Mouse (Mus musculus): Measurements from ENCODE around the gene Slc25a21.

Slc25a21 gene

DNA sequence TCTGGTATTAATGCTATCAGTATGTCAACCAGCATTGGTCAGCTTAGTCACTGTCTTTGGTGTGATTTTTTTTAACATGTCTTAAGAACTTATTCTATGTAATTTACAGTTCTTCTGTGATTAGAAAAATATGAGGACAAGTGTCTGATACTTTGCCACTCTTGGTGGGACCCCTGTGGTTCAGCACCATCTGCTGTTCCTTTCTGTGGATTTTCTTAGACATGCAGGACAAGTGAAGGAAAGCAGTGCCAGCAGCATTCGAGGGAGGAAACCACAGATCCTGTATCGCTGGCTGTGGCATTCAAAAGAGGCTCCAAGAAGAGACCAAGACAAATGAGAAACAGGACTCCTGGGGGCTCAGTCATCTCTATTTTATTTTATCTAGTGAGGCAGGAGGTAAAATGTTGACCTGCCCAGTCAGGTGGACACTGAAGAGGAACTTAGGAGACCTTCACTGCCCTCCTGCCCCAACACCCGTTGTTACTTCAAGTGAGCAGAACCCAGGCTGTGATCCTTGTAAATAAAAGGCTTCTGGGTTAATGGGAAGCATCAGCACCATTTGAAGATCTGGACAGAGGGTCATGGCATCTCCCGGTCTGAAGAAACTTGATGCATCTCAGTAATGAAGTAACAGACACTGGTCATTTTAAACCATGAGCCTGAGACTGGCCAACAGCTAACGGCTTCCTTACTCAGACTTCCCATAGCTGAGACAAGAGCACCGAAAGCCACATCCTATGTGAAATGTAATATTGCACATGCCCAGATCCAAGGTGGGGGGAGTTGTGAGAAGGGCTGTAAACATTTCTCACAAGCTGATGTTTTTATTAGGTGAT, 306.2 kb downstream of the Slc25a21 start:
- no peak for DNase-seq (ENCODE audit: low read depth, low spot score)

DNA sequence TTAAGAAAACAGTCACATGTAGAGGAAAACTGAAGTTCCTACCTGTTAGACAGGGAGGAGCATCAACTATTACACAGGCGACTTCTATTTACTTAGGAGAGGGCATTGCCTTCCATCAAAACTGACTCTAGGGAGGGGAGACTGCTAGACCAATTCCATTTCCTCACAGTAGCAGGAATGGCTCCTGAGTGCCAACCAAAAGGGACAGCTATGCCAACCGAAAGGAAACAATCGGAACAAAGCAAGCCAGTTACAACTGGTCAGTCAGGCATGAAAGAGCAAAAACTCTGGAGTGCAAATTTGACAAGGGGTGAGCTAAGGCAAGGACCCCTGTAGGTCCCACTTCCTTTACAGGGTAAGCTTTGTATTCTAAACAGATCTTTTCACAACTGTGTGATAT, 319.5 kb downstream of the Slc25a21 start:
- DNase-seq (ENCODE audit: low read depth, low spot score), result no peak

DNA sequence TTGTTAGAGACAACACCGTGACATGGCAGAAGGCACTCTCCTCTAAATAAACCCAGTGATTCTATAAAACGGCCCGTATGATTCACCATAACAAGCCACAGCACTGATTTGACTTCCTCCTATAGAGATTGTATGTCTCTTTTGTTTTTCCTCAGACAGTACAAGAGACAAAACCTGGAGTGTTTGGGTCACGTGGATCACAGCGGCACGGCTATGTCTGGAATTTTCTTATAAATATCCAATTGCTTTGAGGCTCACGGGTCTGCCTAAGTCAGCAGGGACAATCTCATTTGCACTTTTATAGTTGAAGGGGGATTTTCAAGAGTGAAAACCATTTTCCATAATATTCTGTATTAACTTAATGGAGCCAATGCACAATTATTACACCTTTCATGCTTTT, 320.7 kb downstream of the Slc25a21 start:
- DNase-seq (ENCODE audit: low read depth, low spot score), result no peak

DNA sequence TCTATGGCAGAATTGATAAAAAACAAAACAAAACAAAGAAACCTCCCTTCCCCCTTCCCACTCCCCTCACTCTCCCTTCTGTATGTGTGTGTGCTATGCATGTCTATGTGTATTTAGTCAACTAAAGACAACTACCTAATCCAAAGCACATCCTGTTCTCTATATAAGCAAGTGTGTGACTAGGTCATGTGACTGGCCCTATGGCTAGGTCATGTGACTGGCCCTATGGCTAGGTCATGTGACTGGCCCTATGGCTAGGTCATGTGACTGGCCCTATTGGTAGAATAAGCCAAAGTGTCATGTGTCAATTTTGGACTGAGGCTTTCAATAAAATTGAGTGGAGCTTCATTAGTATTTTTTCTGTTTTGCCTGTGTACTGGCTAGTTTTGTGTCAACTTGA, 324.1 kb downstream of the Slc25a21 start:
- DNase-seq (ENCODE audit: low read depth, low spot score), result no peak

DNA sequence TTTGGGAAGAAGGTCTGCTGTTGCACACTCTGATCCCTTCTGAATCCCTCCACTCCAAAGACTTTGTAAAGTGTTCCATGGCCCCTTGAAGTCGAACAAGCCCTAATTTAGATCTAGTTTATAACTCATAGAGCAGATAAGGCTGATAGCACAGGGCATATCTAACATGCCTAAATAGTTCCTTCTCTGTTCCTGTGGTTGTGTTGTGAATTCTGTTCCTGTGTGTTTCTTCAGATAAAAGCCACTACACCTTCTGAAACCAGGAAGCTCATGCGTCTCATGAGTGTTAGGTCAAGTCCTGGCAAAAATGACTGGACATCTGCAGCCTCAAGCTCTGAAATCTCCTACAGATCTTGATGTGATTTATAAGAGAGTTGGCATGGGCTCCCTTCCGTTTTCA, 326.7 kb downstream of the Slc25a21 start:
- DNase-seq (ENCODE audit: low read depth, low spot score), result no peak

DNA sequence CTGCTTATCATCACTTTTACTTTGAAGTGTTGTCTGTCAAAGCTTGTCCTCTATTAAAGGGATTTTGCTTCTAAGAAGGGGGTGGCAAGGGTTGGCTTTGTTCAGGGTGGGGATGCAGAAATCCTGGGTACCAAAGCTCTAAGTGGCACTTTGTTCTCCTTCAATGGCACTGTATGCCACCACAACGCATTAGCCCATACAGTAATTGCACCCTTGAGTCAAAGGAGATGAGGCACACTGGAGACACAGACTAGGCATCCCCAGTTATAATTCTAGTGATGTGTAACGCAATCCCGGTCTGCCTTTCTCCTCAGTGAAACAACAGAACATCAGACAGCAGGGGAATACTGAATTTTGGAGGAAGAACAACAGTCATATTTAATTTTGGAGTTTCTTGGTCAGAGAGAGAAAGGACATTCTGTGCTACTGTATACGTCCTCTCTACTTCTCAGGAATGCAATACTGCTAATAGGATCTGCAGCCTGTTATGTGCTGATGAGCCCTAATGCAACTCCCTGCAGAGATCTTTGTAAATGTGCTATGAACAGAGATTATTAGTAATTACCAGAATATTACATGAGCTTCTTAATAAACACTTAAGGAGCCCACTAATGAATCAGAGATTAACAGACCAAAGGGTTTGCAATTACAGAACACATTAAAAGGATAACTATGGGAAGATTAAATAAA, 333.3 kb downstream of the Slc25a21 start:
- no peak for DNase-seq (ENCODE audit: low read depth, low spot score)

DNA sequence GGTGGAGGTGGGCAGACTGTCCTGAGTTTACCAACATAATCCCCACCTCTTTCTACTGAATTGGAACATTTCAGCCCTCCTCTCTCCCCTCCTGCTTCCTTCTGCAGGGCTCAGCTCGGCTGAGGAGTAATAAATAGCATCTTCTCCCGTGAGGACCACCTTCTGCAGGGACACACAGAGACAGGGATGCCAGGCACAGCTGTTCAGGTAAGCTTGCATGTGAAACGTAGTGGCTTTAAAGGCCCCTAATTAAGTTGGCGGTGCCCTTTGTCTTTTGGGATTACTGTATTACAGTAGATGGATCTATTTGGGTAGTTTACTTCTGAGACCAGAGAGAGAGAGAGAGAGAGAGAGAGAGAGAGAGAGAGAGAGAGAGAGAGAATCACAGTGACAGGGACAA, 344.6 kb downstream of the Slc25a21 start:
- DNase-seq (ENCODE audit: low read depth, low spot score), result no peak

DNA sequence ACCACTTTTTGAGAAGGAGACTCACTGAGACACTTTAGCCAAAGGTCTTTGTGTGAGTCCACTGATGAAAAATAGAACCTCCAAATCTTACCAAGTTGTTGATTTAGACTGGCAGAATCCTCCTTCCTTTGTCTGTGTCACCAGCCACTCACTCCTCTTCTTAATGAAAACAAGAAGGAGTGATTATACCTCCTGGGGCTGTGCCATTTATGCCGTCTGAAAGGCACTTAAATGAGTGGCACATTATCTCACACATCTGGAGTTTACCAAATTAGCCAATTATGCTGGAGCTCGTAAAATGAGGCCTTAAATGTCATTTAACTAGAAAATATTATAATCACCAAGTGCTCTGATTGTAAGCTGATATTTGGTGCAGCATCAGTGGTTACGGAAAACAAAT, 345.8 kb downstream of the Slc25a21 start:
- no peak for DNase-seq (ENCODE audit: low read depth, low spot score)

DNA sequence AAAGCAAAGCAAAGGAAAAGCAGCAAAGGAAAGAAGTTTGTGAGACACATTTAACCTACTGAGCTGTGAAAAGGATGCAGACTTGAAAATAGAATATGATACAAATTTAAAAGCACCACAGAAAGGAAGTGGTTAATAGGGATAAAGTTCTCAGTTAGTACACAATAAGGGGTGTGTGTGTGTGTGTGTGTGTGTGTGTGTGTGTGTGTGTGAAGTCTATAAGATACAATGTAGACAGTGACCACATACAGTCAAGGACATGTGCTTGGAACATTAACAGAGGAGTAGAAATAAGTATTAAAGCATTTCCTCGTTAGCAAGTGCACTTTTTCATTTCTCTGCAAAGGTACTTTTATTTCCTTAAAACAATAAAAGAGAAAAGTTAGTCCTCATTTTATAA, 367.3 kb downstream of the Slc25a21 start:
- DNase-seq (ENCODE audit: low read depth, low spot score), result no peak

DNA sequence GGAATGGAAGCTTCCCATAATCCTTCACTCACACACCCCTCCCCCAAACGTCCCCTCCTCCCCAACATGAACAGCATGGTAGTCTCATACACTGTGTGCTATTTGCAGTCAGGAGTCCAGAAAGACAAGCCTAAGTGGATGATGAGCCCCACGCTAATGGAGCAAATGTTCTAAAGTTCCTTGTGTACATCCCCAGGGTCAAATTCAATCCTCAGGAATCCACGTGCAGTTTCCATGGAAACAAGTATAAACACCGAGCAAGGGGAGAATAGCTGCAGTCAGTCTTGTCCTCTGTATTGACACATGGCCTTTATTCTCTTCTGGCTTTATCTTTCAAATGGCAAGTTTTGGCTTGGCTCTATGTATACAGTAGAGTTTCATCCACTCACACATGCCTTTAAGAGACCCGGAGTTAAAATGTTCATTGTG, 367.8 kb downstream of the Slc25a21 start:
- DNase-seq (ENCODE audit: low read depth, low spot score), result no peak

DNA sequence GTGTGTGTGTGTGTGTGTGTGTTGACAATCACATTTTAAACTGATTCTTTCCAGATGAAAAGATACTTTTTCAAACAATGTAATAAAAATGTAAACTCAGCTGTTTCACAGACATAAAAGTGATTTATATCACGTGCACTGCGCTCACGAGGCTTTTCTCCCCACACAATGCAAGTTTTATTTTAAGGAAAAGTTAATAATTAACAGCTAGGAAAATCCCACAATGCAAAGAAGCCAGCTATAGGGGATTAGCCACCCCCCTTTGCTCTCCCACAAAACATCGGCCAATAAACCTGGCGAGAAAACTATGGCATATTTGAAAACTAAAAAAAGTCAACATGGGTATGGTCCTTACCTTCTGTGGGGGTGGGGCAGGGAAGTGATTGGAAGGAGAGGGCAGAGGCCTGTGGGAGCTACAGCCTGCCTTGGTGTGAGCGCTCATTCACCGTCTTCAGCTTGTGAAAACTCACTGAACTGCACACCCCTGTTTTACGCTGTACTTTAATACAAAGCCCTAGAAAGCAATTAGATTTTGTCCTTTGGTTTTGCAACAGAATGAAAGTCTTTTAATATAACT, 369.4 kb downstream of the Slc25a21 start:
- no peak for DNase-seq (ENCODE audit: low read depth, low spot score)

DNA sequence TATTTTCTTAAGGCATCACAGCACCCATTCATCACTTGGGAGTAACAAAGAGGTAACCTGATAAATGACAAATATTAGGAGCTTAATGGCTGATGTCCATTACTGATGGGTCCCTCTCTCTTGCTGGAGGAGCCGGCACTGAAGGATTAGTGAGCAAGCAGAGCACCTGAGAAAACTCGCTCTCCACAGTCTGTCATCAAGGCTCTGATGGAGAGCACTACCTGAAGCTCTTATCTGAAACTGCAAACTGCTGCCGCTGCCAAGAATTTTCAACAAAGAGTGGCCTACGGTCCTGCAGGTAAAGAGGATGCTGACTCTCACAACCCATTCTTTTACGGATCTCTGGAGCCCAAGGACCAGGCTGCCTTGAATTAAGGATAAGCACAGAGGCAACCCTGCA, 372.6 kb downstream of the Slc25a21 start:
- no peak for DNase-seq (ENCODE audit: low read depth, low spot score)

DNA sequence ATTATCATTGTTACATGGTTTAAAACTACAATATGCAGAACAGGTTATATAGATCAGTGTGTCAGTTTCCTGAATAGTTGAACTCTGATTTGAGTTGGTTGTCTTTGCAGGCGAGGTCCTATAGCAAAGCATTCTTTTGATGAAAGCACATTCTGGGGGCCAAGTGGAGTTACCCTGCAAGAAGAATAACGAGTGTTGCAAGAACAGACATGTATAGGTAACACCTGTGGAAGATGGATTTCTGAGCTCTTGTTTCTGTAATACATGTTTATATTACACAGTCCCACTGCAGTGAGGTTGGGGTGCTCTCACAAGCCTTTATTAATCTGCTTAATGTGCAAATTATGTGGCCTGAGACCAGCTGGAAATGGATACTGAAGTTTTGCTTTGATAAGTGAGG, 375.1 kb downstream of the Slc25a21 start:
- DNase-seq (ENCODE audit: low read depth, low spot score), result no peak

DNA sequence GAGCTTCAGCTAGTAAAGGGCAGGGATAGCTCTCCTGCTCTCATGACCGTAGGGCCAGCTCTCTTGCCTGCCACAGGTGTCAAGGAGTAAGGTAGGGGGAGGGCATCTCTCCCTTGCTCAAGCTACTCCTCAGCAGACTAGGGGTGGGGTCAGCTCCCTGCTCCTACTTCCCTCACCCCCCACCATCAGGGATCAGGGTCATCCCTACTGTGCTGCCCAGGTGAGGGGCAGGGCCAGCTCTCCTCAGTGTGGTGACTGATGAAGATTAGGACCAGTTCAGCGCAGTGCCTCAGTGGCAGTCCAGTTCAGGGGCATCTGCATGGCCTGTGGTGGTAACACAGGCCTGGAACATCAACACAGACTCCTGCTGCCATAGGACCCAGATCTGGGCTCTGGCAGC, 376.7 kb downstream of the Slc25a21 start:
- no peak for DNase-seq (ENCODE audit: low read depth, low spot score)

DNA sequence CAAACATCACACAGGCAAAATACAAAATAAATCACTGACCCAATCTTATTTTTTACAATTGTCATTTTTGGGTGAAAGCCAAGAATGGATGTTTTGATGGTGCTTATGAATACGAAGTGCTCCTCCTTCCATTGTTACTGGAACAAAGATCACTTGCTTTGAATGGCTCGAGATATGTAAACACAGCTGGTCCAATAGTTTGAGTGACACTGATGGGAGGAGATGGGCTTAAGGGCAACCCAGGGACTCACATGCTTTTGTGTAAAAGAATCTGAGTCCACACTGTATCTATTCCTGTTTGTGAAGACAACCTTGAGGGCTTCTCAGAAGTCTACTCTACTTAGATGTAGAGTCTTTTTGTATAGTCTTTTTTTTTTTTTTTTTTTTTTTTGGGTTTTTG, 389.8 kb downstream of the Slc25a21 start:
- DNase-seq (ENCODE audit: low read depth, low spot score), result no peak

DNA sequence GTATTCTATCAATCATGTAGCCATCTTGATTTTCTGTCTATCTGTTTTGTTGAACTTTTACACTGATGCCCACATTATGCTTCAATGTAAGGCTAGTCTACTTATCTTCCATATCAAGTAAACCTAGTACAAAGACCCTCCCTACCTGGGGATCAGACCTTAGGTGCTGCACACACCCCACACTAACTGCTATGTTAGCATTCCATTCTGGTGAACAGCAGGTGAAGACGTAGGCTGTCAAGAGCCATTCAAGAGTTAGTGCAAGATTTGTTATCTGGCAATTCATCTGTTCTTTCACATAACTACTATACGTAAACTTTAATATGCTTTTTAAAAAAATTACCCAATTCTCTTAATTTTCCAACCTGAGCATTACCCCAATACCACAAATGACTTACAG, 390.2 kb downstream of the Slc25a21 start:
- no peak for DNase-seq (ENCODE audit: low read depth, low spot score)

DNA sequence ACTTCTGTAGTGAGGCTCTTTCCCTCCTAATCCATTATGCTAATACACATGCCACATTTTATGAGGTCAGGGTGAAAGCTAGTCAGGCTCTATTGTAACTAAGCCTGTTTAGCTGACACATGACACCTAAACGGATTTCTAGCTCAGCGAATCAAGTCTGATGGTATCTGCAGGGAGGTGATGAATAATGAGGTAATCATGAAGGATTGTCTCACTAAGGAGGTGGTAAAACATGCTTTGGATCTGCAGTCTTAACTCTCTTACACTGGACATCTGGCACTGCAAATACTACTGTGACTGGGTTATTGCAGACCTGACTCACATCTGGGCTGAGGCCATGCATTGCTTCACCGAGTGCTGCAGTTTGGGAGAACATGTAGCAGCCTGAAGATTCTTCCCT, 392.8 kb downstream of the Slc25a21 start:
- no peak for DNase-seq (ENCODE audit: low read depth, low spot score)

DNA sequence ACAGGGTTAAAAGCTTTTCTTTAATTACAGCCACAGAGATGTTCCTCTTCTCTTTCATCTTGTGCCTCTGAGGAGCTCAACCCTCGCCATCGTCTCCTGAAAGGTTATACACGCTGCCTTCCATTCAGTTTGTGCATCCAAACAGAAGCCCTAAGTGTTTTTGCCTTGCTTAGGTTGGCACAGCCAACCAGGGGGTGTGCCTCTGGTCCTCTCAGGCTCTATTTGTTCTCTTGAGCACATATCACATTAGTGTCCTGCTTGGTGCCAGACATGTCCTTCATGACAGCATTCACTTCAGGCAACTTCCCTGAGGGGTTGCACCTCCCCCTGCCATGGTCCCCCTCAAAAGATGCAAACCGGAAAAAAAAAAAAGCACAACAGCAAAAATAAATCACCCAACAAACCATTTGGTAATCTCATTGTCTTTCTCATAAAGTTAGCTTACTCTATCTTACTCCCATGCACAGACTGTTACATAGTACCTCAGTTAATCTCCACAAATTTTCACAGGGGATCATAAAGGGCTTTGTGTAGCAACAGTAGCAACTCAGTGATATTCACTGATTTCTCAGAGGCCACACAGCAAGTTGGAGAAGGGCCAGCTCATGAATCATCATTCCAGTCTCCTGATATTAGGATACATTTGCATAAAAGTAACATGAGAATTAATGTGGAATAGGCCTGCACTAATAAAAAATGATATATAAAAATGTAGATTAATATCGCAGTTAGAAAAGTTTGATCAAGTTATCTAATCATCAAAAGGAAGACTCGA, 398.4 kb downstream of the Slc25a21 start:
- no peak for DNase-seq (ENCODE audit: low read depth, low spot score)

DNA sequence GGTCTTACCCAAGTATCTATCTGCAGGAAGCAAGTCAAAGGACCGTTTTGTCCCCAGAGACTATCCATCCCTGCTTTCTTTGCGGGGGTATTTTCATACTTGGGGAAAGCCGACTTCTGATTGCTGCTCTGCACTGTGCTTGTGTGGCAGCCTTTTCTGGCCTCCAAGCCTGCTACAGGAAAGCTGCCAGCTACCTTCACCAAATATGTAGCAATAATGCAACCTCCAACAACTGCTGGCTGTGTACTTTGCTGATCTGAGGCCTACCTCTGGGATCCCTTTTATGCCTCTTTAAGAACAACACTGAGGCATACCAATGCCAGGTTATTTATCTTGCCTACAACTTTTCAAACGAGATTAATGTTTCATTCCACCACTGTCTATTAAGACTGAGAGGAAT, 408.0 kb downstream of the Slc25a21 start:
- no peak for DNase-seq (ENCODE audit: low read depth, low spot score)

DNA sequence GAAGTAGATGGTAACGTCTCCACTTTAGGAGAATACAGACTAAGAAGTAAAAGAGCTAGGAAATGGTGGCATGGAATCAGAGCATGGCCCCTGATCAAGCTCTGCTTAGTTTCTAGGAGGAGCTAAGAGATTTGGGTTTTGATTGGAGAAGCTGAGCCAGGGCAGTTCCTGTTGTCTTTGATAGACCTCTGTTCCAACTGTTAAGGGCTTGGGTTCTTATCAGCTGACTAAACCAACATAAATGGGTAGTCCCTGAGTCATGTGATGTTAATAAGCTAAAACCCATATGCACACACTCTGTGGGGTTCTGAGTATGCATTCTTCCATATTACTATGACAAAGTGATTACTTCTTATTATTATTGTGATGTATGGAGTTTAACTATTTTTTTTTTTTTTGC, 412.0 kb downstream of the Slc25a21 start:
- no peak for DNase-seq (ENCODE audit: low read depth, low spot score)

DNA sequence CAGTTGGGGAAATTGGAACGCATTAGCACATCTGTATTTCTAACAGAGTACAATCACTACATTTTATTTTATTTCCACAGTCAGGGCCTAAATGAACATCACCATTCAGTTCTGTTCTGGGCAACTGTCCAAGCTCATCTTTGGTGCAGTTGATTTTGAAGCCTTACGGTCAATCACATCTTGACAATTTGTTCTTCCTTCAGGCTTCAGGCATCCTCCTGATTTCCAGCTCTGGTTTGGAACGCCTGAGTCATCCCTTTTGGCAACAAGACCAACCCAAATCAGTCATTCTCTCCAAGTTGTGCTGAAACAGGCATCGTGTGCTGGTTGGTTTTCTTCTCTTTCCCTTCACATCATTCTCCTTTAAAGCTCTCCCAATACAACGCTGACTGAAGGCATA, 416.1 kb downstream of the Slc25a21 start:
- no peak for DNase-seq (ENCODE audit: low read depth, low spot score)

DNA sequence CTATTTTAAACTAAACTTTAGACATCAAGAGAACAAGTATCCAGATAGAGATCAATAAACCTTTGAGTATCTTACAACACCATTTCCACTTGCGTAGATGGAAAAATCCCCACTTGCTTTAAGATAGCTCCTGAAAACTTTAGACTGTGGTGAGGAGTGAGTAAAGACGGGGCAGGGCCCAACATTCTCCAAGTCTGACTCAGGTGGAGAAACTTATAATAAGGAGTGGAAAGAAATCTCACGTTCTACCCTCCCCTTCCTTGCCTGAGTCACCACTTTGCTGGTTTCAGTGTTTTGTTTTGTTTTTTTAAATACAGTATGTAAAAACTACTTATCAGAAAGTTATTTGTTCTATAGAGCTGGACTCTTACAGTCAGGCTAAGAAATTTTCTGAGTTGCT, 417.7 kb downstream of the Slc25a21 start:
- no peak for DNase-seq (ENCODE audit: low read depth, low spot score)

Measured in CD4-positive helper T cell, adult 2 months (primary cell).